Mouse (Mus musculus): ENCODE results near the gene Per2.

DNA sequence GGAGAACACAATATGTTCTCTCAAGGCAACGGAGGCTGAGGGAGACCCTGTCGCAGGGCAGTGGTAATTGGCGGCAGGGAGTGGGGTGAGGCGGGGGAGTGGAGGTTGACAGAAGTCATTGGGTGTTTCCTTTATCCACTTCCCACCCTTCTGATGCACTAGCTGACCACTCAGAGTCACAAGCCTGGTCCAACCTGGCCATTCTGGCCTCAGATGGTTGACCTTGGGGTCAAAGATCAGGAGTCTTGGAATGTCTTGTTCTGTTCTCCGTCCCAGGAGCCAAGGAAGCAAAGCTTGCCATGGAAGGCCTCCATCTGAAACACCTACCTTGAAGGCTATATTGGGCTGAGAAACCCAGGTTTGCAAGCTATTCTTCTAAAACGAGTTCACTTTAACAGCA is 7.1 kb upstream of the Per2 start:
- TF ChIP-seq POLR2A (IDR thresholded peaks at IDR 0.05; ENCODE audit: insufficient read length, low read depth): no peak
- TF ChIP-seq E2F4 (IDR thresholded peaks at IDR 0.05; ENCODE audit: insufficient read depth): no peak
- TF ChIP-seq CEBPB (IDR thresholded peaks at IDR 0.05; ENCODE audit: insufficient read depth, poor library complexity, severe bottlenecking): no peak
- no peak for TF ChIP-seq POLR2AphosphoS2 (IDR thresholded peaks at IDR 0.05; ENCODE audit: insufficient read length, low read depth)
- TF ChIP-seq MYOD1 (IDR thresholded peaks at IDR 0.05; ENCODE audit: control insufficient read depth in 1 of 3, insufficient read length in 2 of 3, low read depth in 2 of 3): no peak
- TF ChIP-seq REST (IDR thresholded peaks at IDR 0.05; ENCODE audit: insufficient read depth, insufficient read length): no peak
- no peak for TF ChIP-seq MAX (IDR thresholded peaks at IDR 0.05; ENCODE audit: low read depth)
- TF ChIP-seq TCF12 (IDR thresholded peaks at IDR 0.05; ENCODE audit: insufficient read depth, poor library complexity, severe bottlenecking): no peak
- no peak for TF ChIP-seq USF1 (IDR thresholded peaks at IDR 0.05; ENCODE audit: low read depth)
- TF ChIP-seq MYOG (IDR thresholded peaks at IDR 0.05; ENCODE audit: control insufficient read depth in 1 of 3, insufficient read depth in 1 of 3, insufficient read length in 2 of 3, low read depth in 2 of 3): no peak
